Mouse (Mus musculus): ENCODE data around the gene 4930507D05Rik.

DNA sequence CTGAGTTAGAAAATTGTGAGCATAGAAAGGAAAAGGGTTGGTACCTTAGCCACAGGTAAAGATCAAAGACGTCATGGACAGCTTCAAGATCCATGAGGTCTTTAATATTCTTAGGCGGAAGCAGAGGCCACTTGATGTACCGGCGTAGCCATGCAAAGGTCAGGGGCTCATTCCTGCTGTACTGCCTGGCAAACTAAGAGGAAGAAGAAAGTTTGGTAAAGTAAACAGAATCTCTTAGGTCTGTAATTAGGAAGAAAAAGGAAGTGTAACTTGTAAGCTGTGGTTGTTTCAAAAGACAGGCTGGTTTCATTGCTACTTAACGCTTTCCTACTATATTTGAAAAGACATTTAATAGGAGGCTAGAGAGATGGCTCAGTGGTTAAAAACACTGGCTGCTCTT is 18.9 kb upstream of the 4930507D05Rik start:
- TF ChIP-seq CTCF (IDR thresholded peaks at IDR 0.05; ENCODE audit: borderline replicate concordance, extremely low read depth, insufficient read depth, insufficient read length) (no peak), POLR2A (IDR thresholded peaks at IDR 0.05; ENCODE audit: borderline replicate concordance, extremely low read depth, insufficient read depth, insufficient read length, poor library complexity, severe bottlenecking) (no peak)
